Mouse (Mus musculus) forebrain, embryonic 13.5 days (tissue): ENCODE results near the gene Foxj2. TPM values are rescaled to one million over a fixed set of nuclear protein-coding genes. Genes with fewer than 3 reads are reported as not detected.
A peak's percentile ranks its signal among the peaks of the same experiment; 100 is the strongest.

ENCODE experiments used
- ATAC-seq: fragments of 200-750 bp; cut with Nextera tagmentation; 2 replicates; pipeline ENCODE4 v1.8.0; 2017
- H3K27ac ChIP-seq: fragments of 300-500 bp; sonication (generic); 2 replicates; pipeline ENCODE4 v1.5.1; 2015; ENCODE audit warnings: inconsistent platforms, mild to moderate bottlenecking, moderate library complexity
- H3K27me3 ChIP-seq: fragments of 300-500 bp; sonication (generic); 2 replicates; pipeline ENCODE4 v1.6.1; 2015; ENCODE audit warnings: mild to moderate bottlenecking, inconsistent platforms
- H3K36me3 ChIP-seq: fragments of 300-500 bp; sonication (generic); 2 replicates; pipeline ENCODE4 v1.6.1; 2015; ENCODE audit warnings: mild to moderate bottlenecking, inconsistent platforms; ENCODE audit not compliant: poor library complexity, severe bottlenecking
- H3K4me1 ChIP-seq: fragments of 300-500 bp; sonication (generic); 2 replicates; pipeline ENCODE4 v1.6.1; 2015; ENCODE audit warnings: inconsistent platforms
- H3K4me2 ChIP-seq: fragments of 300-500 bp; sonication (generic); 2 replicates; pipeline ENCODE4 v1.6.1; 2015; ENCODE audit warnings: inconsistent platforms, mild to moderate bottlenecking, moderate library complexity
- H3K4me3 ChIP-seq: fragments of 300-500 bp; sonication (generic); 2 replicates; pipeline ENCODE4 v1.5.1; 2015; ENCODE audit warnings: mild to moderate bottlenecking, inconsistent platforms
- H3K9ac ChIP-seq: fragments of 300-500 bp; sonication (generic); 2 replicates; pipeline ENCODE4 v1.6.1; 2015; ENCODE audit warnings: mild to moderate bottlenecking, inconsistent platforms
- H3K9me3 ChIP-seq: fragments of 300-500 bp; sonication (generic); replicated peaks from 2 replicates; pipeline ENCODE4 v1.6.1; 2016; ENCODE audit warnings: inconsistent platforms
- WGBS: fragments of 180-500 bp; shearing (Covaris S2); methylation state at CpG from one replicate; pipeline ENCODE4 v1.1.7; 2015; 5-methylcytosine and 5-hydroxymethylcytosine counted together
- microRNA-seq: library from miRNA; unstranded; fragments of <30 nt; microRNA quantifications from one replicate; pipeline ENCODE4, GENCODE M21; 2016
- polyA plus RNA-seq: library from polyadenylated mRNA; unstranded; fragments of >200 nt; fragmentation: Nextera tagmentation; extraction: Ambion mirVana; gene quantifications from 2 replicates; pipeline ENCODE4 v1.2.1, GENCODE M21; 2015

Foxj2 gene
- polyA plus RNA-seq, 1 experiment from 2014 or later, result 4.4 TPM

- Histone ChIP-seq H3K4me3 (no peak overlapping the region), H3K9me3 (no peaks in the 10 kb centered on the region), H3K27me3 (no peaks in the 10 kb centered on the region), H3K9ac (no peak overlapping the region), H3K4me2 (no peak overlapping the region), H3K36me3 (peaks cover 85% of the 10 kb centered on the region), H3K4me1 (peaks cover 6% of the 10 kb centered on the region; the same call in 1 of the 2 replicates), H3K27ac (no peak overlapping the region)
- WGBS, result 94% methylated on average over 12 of the region's 12 CpGs
- ATAC-seq, result no peak
Observed at GRCm38 (mm10) chr6:122881287-122881686, 61.6 kb downstream of the Foxj2 start.

- Histone ChIP-seq H3K27me3 (no peaks in the 10 kb centered on the region), H3K4me3 (no peak overlapping the region), H3K4me1 (no peaks in the 10 kb centered on the region), H3K27ac (no peak overlapping the region), H3K9me3 (no peaks in the 10 kb centered on the region), H3K9ac (no peak overlapping the region), H3K4me2 (no peak overlapping the region), H3K36me3 (peaks cover 95% of the 10 kb centered on the region)
- ATAC-seq, result no peak
- 95% methylated on average over 9 of the region's 9 CpGs for WGBS
Observed at GRCm38 (mm10) chr6:122883603-122884002, 63.9 kb downstream of the Foxj2 start.

DNA sequence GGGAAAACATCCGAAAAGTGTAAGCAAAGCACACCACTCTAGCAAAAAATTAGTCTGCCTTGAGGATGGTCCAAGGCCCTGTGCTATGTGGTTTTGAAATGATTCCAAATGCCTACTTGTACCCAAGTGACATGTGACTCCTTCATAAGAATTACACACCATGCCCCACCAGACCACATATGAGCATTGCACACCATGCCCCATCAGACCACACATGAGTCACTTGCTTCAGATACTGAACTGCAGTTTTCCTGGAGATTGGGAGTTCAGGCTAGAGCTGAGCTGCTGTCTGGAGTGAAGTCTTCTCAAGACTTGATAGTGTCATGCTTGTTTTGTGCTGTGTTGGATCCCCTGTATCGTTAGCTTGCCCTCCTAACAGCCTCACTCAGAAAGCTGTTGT, 69.9 kb downstream of the Foxj2 start:
- no peaks in the 10 kb centered on the region for H3K9me3 ChIP-seq
- H3K4me3 ChIP-seq, result no peak overlapping the region
- no peak overlapping the region for H3K4me2 ChIP-seq
- no peak for ATAC-seq
- no peaks in the 10 kb centered on the region for H3K4me1 ChIP-seq
- H3K36me3 ChIP-seq, result peaks cover 75% of the 10 kb centered on the region
- 95% methylated on average over 2 of the region's 2 CpGs for WGBS
- H3K9ac ChIP-seq, result no peak overlapping the region
- no peaks in the 10 kb centered on the region for H3K27me3 ChIP-seq
- no peak overlapping the region for H3K27ac ChIP-seq

DNA sequence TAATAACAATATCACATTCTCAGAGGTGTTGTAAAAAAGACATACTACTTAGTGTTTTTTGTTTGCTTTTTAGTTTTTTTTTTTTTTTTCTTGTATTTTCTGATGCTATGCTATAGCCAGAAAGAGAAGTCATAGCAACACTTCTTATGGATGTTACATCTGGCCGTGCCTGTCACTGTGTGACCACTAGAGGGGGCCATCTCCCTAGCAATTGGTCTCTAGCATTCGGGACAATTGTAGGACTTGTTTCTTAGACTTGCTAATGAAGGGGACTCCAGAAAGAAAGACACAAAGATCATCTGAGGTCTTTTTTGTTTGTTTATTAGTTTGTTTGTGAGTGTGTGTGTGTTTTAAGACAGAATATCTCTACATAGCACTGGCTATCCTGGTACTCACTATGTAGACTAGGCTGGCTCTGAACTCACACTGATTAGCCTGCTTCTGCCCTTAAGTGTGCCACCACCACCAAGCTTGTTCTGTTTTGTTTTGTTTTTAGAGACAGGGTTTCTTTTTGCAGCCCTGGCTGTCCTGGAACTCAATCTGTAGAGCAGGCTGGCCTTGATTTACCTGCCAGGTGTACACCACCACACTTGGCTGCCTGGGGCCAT, 72.8 kb downstream of the Foxj2 start:
- ATAC-seq, result peak; percentile 64; the same call in 1 of the 2 replicates
- no peaks in the 10 kb centered on the region for H3K4me1 ChIP-seq
- WGBS, result 4% methylated on average over 2 of the region's 2 CpGs
- H3K4me2 ChIP-seq, result no peak overlapping the region
- no peak overlapping the region for H3K27ac ChIP-seq
- no peak overlapping the region for H3K9ac ChIP-seq
- H3K27me3 ChIP-seq, result no peaks in the 10 kb centered on the region
- peaks cover 52% of the 10 kb centered on the region for H3K36me3 ChIP-seq
- H3K4me3 ChIP-seq, result no peak overlapping the region
- H3K9me3 ChIP-seq, result no peaks in the 10 kb centered on the region

Small RNA genes within 50 kb of the gene (microRNA-seq; reads per million reads assigned to microRNA genes)
- not detected for gene Mir7231

Other genes starting within 250 kb of the Foxj2 start
- 2.9 and 3.8 TPM in 2 replicates for gene Apobec1, start 217.5 kb upstream of the Foxj2 start, polyA plus RNA-seq
- not detected in 2 replicates for gene Gdf3, start 209.8 kb upstream of the Foxj2 start, polyA plus RNA-seq
- gene Dppa3, start 193.5 kb upstream of the Foxj2 start, polyA plus RNA-seq, result not detected in 2 replicates
- 0.18 and 0.23 TPM in 2 replicates for gene Nanog, start 112.4 kb upstream of the Foxj2 start, polyA plus RNA-seq
- 9.3 and 12.5 TPM in 2 replicates for gene Slc2a3, start 18.3 kb upstream of the Foxj2 start, polyA plus RNA-seq
- 0.58 and 0.89 TPM in 2 replicates for gene C3ar1, start 36.2 kb downstream of the Foxj2 start, polyA plus RNA-seq
- gene Necap1, start 54.6 kb downstream of the Foxj2 start, polyA plus RNA-seq, result 85.5 and 86.7 TPM in 2 replicates
- 0.52 and 0.55 TPM in 2 replicates for gene Clec4a1, start 101.9 kb downstream of the Foxj2 start, polyA plus RNA-seq
- 0.58 TPM in 1 of 2 replicates, not detected in the other for gene Clec4a3, start 132.6 kb downstream of the Foxj2 start, polyA plus RNA-seq
- not detected in 2 replicates for gene Clec4a4, start 170.5 kb downstream of the Foxj2 start, polyA plus RNA-seq
- not detected in 2 replicates for gene Clec4b1, start 230.0 kb downstream of the Foxj2 start, polyA plus RNA-seq